In the genomic region with DNA sequence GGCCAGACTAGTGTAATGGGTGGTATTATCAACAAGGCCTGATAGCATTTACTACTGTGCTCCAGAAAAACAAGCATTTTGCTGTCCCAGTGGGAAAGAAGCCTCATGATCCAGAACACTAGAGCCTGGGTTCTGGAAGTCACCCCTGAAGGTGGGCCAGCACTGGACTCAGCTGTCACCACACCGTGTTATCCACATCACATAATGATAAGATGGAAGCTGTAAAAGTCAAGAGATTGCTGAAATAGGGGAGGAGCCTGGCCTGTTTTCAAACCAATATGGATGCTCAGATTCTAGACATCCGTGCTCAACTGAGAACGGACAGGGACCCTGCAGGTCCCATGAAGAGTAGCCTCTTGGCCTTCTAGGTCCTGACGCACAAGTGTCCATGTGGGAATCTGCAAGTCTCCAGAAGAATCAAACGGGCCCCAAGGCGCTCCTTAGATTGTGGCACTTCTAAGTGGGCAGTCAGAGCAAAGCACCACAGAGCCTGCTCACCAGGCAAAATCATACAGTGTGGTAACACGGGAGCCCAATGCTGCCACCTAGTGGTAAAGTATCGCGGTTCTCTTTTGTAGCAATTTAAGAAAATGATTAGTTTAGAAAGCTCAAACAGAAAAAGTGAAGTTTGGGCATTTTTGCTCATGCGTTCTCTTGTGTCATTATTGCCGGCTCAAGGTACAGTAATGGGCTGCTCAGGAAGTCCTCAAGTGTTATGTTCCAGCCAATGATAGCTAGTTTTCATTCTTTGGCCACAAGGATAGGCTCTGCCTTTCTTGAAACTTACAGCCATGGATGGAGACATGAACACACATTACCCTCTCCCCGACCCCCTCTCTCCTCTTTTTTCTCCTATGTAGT, we compare ENCODE assay signal across 7 mouse cellular contexts. TPM values are rescaled to one million over a fixed set of nuclear protein-coding genes. Genes with fewer than 3 reads are reported as not detected.
A peak's percentile ranks its signal among the peaks of the same experiment; 100 is the strongest.
DNase-seq lines count a peak whose midpoint lies in the region; ATAC-seq lines count a peak whose summit lies in the region.

No protein-coding gene starts in this region.

- WGBS in hindbrain, embryonic 16.5 days: 28% methylated on average over 12 of the region's 12 CpGs

- no peaks in the 10 kb centered on the region for H3K9me3 ChIP-seq in hindbrain, embryonic 16.5 days (ENCODE audit: control insufficient read depth, low read length)

- no peaks in the 10 kb centered on the region for H3K27me3 ChIP-seq in hindbrain, embryonic 16.5 days (replicated peaks; ENCODE audit: control insufficient read depth, insufficient read depth, low read length)

- ATAC-seq in hindbrain, embryonic 16.5 days: peak; percentile 78; the same call in 1 of the 2 replicates
- ATAC-seq in megakaryocyte-erythroid progenitor cell, adult 5-6 weeks (replicated peaks; ENCODE audit: low FRiP score, low TSS enrichment, poor library complexity, severe bottlenecking): peak; percentile 85

- H3K9ac ChIP-seq in hindbrain, embryonic 16.5 days (ENCODE audit: low read depth, low read length): peak overlapping the region; percentile 39; the same call in 1 of the 2 replicates

- no peaks in the 10 kb centered on the region for H3K36me3 ChIP-seq in hindbrain, embryonic 16.5 days (ENCODE audit: control insufficient read depth, insufficient read depth, low read length)

- H3K4me3 ChIP-seq in hindbrain, embryonic 16.5 days (ENCODE audit: low read length): no peak overlapping the region

- no peaks in the 10 kb centered on the region for H3K4me1 ChIP-seq in hindbrain, embryonic 16.5 days (ENCODE audit: control insufficient read depth, insufficient read depth, low read depth, low read length)

- no peak overlapping the region for H3K27ac ChIP-seq in hindbrain, embryonic 16.5 days (ENCODE audit: low read depth, low read length)

- DNase-seq in adipocyte (ENCODE audit: low spot score): peak; percentile 93
- peak; percentile 92 to 93 for DNase-seq in cerebellum, postnatal 14 days
- DNase-seq in frontal cortex, postnatal 14 days (ENCODE audit: low spot score in 2 of 2): peak; percentile 50 to 78
- peak; percentile 71 for DNase-seq in left cerebral cortex, adult 11 months (ENCODE audit: low spot score)
- DNase-seq in skeletal muscle tissue, adult 2 months (ENCODE audit: low read depth, low spot score): peak; percentile 54

- H3K4me2 ChIP-seq in hindbrain, embryonic 16.5 days (ENCODE audit: low read length): peak overlapping the region; percentile 30

RNA-seq across cellular contexts. Expression of a gene that starts 32.9 kb away (rescaled TPM):
- 0.06 and 0.13 TPM in 2 replicates for polyA plus RNA-seq in hindbrain, embryonic 16.5 days (2015; fragmentation: Nextera tagmentation; extraction: Ambion mirVana)
- not detected in 2 replicates for total RNA-seq in megakaryocyte-erythroid progenitor cell, adult 5-6 weeks (2014; fragmentation: Nextera tagmentation)
- total RNA-seq in megakaryocyte-erythroid progenitor cell, adult 5-6 weeks (2017): not detected in 2 replicates

RNA-seq across cellular contexts. Expression of a gene that starts 57.4 kb away (rescaled TPM):
- 39.1 and 52.9 TPM in 2 replicates for polyA plus RNA-seq in hindbrain, embryonic 16.5 days (2015; fragmentation: Nextera tagmentation; extraction: Ambion mirVana)
- total RNA-seq in megakaryocyte-erythroid progenitor cell, adult 5-6 weeks (2014; fragmentation: Nextera tagmentation): not detected in 2 replicates
- total RNA-seq in megakaryocyte-erythroid progenitor cell, adult 5-6 weeks (2017): not detected in 2 replicates

RNA-seq across cellular contexts. Expression of a gene that starts 59.4 kb away (rescaled TPM):
- polyA plus RNA-seq in hindbrain, embryonic 16.5 days (2015; fragmentation: Nextera tagmentation; extraction: Ambion mirVana): 71.4 and 77.4 TPM in 2 replicates
- 5.1 and 6.4 TPM in 2 replicates for total RNA-seq in megakaryocyte-erythroid progenitor cell, adult 5-6 weeks (2014; fragmentation: Nextera tagmentation)
- 5.5 and 12.5 TPM in 2 replicates for total RNA-seq in megakaryocyte-erythroid progenitor cell, adult 5-6 weeks (2017)
